Mouse (Mus musculus): ENCODE data around the gene Mfsd4b1. TPM values are rescaled to one million over a fixed set of nuclear protein-coding genes. Genes with fewer than 3 reads are reported as not detected.

Gene Mfsd4b1
- polyA plus RNA-seq (2015; fragmentation: Nextera tagmentation; extraction: Ambion mirVana), result 0.54 and 0.56 TPM in 2 replicates

DNA sequence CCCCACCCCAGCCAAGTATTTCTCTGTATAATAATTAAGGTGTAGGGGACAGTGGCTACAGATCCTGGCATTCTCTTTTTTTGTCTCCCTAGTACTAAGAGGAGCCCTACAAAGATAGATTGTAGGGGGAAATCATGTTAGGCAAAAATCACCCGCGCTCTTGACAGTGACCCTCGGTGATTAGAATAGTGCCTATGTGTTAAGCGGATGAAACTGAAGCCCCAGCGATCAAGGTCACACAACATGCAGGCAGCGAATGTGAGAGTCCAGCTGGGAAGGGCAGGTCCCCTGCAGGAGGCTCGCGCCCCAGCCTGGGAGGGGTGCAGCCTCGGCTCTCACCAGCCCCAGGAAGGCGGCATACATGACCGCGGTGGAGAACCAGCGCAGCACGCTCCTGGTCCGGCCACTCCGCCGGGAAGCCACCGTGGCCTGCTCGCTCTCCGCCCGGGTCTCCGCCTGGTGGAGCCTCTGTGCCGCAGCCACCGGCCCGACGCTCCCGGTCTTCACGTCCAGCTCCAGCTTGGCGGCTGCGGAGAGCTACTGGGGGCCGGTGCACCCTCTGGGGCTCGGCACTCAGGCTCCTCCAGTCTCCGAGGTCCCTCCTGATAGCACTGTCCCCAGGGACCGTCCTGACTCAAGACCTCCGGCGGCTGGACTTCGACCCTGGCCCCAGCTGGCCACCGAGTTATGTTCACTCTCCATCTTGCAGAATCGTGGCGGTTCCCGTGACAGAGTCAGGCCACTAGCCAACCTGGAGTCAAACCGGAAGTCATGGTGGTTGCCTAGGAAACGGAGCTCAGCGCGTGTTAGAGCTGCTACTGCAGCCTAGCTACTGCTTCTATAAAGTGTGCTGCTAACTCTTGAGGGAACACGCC lies at the start of gene Mfsd4b1:
Gene Mfsd4b1 (minus strand): TSS at position 715 of the 875 bp plus-strand sequence.
- H3K4me2 ChIP-seq, result peak within 1 kb of the TSS; percentile 68
- 2% methylated on average over 46 of the region's 46 CpGs for WGBS (ENCODE audit: insufficient replicate concordance)
- no peaks in the 10 kb centered on the region for H3K9me3 ChIP-seq (replicated peaks)
- DNase-seq (peak; percentile 35), ATAC-seq (ENCODE audit: low read depth) (peak; percentile 81)
- peaks cover 9% of the 10 kb centered on the region for H3K4me1 ChIP-seq (replicated peaks)
- peak within 1 kb of the TSS; percentile 55 for H3K4me3 ChIP-seq (replicated peaks)
- no peaks in the 10 kb centered on the region for H3K36me3 ChIP-seq
- H3K27me3 ChIP-seq, result peaks cover 42% of the 10 kb centered on the region
- H3K27ac ChIP-seq, result no peak within 1 kb of the TSS
- peak within 1 kb of the TSS; percentile 39 for H3K9ac ChIP-seq

- Histone ChIP-seq H3K36me3 (peaks cover 61% of the 10 kb centered on the region), H3K27ac (peak overlapping the region; percentile 19; the same call in 1 of the 2 replicates), H3K4me3 (replicated peaks) (no peak overlapping the region), H3K27me3 (no peaks in the 10 kb centered on the region), H3K9ac (no peak overlapping the region), H3K4me1 (replicated peaks) (peaks cover 33% of the 10 kb centered on the region), H3K4me2 (no peak overlapping the region), H3K9me3 (replicated peaks) (no peaks in the 10 kb centered on the region)
- WGBS (ENCODE audit: insufficient replicate concordance), result 53% methylated on average over 6 of the region's 6 CpGs
- DNase-seq (no peak), ATAC-seq (ENCODE audit: low read depth) (no peak)
Observed at GRCm38 (mm10) chr10:40073608-40074007, 48.5 kb upstream of the Mfsd4b1 start.

DNA sequence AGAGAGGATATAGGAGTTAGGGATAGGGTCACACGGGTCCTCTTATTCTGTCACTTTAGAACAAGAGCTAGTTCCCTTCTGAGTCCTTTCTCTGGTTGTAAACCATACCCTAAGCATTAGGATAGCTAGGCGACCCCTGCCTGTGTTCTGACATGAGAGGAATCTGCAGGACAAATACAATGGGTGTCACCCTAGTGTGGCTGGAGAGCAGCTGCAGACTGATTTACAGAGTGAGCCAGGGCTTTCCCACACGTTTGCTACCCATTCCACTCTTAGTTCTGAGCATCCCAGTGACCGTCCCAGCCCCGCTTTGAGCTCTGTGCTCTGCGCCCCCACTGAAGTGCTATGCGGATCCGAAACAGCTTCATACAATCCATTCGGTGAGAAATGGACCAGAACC lies 45.6 kb upstream of the Mfsd4b1 start:
- WGBS (ENCODE audit: insufficient replicate concordance), result 76% methylated on average over 9 of the region's 9 CpGs
- no peak for DNase-seq

DNA sequence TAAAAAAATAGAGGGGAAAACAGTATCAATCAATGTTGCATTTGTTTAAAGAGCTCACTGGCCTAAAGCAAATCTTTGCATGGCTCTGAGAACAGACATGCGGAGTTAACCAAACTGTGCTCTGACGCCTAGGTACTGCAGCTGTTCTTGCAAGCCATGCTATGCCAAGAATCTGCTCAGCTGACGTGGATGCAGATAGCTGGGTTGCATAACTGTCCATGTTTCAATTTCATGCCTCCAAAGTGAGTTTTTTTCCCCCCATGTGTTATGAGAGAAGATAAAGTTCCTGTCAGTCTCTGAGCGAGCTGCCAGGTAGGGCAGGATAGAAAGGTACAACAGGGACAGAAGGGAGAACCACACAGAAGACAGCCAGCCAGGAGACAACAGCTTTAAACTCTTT lies 44.2 kb upstream of the Mfsd4b1 start:
- Histone ChIP-seq H3K4me3 (replicated peaks) (no peak overlapping the region), H3K9ac (no peak overlapping the region), H3K27ac (0 out of 2 replicates have a peak overlapping the region, but pooled peaks have one; percentile 12), H3K4me2 (no peak overlapping the region), H3K9me3 (replicated peaks) (no peaks in the 10 kb centered on the region), H3K36me3 (peaks cover 51% of the 10 kb centered on the region), H3K27me3 (no peaks in the 10 kb centered on the region), H3K4me1 (replicated peaks) (peaks cover 34% of the 10 kb centered on the region)
- DNase-seq (no peak), ATAC-seq (ENCODE audit: low read depth) (no peak)
- WGBS (ENCODE audit: insufficient replicate concordance), result 61% methylated on average over 4 of the region's 4 CpGs

More for the DNA sequence above, 45.6 kb upstream of the Mfsd4b1 start:
- H3K4me3 ChIP-seq (replicated peaks), result no peak overlapping the region
- no peaks in the 10 kb centered on the region for H3K9me3 ChIP-seq (replicated peaks)
- H3K9ac ChIP-seq, result no peak overlapping the region
- H3K4me2 ChIP-seq, result no peak overlapping the region
- no peak for ATAC-seq (ENCODE audit: low read depth)
- no peak overlapping the region for H3K27ac ChIP-seq
- peaks cover 50% of the 10 kb centered on the region for H3K36me3 ChIP-seq
- peaks cover 34% of the 10 kb centered on the region for H3K4me1 ChIP-seq (replicated peaks)
- no peaks in the 10 kb centered on the region for H3K27me3 ChIP-seq

GRCm38 (mm10) chr10:40068595-40068994 lies 43.5 kb upstream of the Mfsd4b1 start:
- DNase-seq (no peak), ATAC-seq (ENCODE audit: low read depth) (no peak)
- H3K27ac ChIP-seq, result no peak overlapping the region
- H3K4me1 ChIP-seq (replicated peaks), result peaks cover 30% of the 10 kb centered on the region
- no peaks in the 10 kb centered on the region for H3K27me3 ChIP-seq
- no peaks in the 10 kb centered on the region for H3K9me3 ChIP-seq (replicated peaks)
- H3K36me3 ChIP-seq, result peaks cover 45% of the 10 kb centered on the region
- no peak overlapping the region for H3K4me3 ChIP-seq (replicated peaks)
- WGBS (ENCODE audit: insufficient replicate concordance), result 82% methylated on average over 10 of the region's 10 CpGs
- no peak overlapping the region for H3K9ac ChIP-seq
- H3K4me2 ChIP-seq, result no peak overlapping the region

DNA sequence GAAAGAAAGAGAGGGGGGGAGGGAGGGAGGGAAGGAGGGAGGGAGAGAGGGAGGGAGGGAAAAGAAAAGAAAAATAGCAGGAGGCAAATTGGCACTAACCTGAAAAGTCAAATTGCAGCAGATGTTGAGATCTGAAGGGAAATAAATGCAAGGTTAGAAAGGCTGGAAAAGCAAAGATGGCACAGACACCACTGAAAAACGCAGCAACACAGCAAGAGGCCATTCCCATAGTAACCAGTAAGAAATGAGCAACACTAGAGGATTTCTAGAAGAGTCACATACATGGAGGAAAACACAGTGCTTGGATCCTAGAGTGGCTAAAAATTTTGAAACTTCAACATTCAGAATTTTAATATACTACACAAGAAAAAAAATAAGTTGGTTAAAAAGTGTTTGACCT lies 42.5 kb upstream of the Mfsd4b1 start:
- peaks cover 30% of the 10 kb centered on the region for H3K4me1 ChIP-seq (replicated peaks)
- no peak overlapping the region for H3K4me3 ChIP-seq (replicated peaks)
- no peak overlapping the region for H3K4me2 ChIP-seq
- no peak overlapping the region for H3K27ac ChIP-seq
- ATAC-seq (ENCODE audit: low read depth) (no peak), DNase-seq (no peak)
- no peaks in the 10 kb centered on the region for H3K27me3 ChIP-seq
- H3K9me3 ChIP-seq (replicated peaks), result no peaks in the 10 kb centered on the region
- no peak overlapping the region for H3K9ac ChIP-seq
- WGBS (ENCODE audit: insufficient replicate concordance), result 64% methylated on average over 1 of the region's 1 CpGs
- H3K36me3 ChIP-seq, result peaks cover 45% of the 10 kb centered on the region

DNA sequence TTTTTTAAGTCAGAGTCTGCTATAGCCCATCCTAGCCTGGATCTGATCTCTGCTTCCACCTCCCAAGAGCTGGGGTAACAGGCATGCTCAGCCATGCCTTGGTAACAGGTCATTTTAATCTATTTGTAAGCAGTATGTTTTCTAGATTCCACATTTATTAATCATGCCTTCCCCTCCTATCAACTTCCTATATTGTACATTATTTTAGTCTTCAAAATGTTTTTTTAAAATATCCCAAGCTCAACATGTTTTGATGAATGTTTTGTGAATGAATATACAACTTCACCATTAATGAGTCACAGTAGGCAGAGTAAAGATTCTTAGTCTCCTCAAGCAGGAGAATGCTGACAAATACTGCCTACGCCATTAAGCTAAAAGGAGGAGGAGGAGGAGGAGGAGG lies 42.0 kb upstream of the Mfsd4b1 start:
- Histone ChIP-seq H3K4me2 (no peak overlapping the region), H3K27me3 (no peaks in the 10 kb centered on the region), H3K4me3 (replicated peaks) (no peak overlapping the region), H3K9ac (no peak overlapping the region), H3K36me3 (peaks cover 45% of the 10 kb centered on the region), H3K27ac (peak overlapping the region; percentile 24; the same call in 1 of the 2 replicates), H3K9me3 (replicated peaks) (no peaks in the 10 kb centered on the region), H3K4me1 (replicated peaks) (peaks cover 31% of the 10 kb centered on the region)
- 71% methylated on average over 1 of the region's 1 CpGs for WGBS (ENCODE audit: insufficient replicate concordance)
- no peak for DNase-seq
- no peak for ATAC-seq (ENCODE audit: low read depth)

DNA sequence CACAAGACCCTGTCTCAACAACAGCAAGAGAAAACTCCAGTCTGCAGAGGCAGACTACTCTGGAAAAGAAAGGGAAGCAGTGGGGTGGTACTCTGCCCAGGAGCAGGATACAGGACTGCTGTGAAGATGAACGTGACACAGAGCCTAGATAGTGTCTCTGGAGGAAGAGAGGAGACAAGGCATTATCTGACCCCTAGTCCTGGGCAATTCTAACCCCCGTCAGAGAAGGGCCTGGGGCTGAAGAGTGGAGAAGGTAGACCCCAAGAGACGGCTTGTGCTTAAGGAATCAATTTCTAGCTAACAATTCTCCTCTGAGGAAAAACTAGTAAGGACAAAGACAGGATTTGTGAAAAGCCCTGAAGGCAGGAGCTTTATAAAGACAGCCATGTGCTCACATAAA lies 40.3 kb upstream of the Mfsd4b1 start:
- Histone ChIP-seq H3K9me3 (replicated peaks) (no peaks in the 10 kb centered on the region), H3K4me2 (no peak overlapping the region), H3K4me1 (replicated peaks) (peaks cover 18% of the 10 kb centered on the region), H3K9ac (no peak overlapping the region), H3K36me3 (peaks cover 47% of the 10 kb centered on the region), H3K27me3 (no peaks in the 10 kb centered on the region), H3K27ac (no peak overlapping the region), H3K4me3 (replicated peaks) (no peak overlapping the region)
- 64% methylated on average over 3 of the region's 3 CpGs for WGBS (ENCODE audit: insufficient replicate concordance)
- ATAC-seq (ENCODE audit: low read depth) (no peak), DNase-seq (no peak)

- H3K4me1 ChIP-seq (replicated peaks), result peaks cover 12% of the 10 kb centered on the region
- 66% methylated on average over 5 of the region's 5 CpGs for WGBS (ENCODE audit: insufficient replicate concordance)
- H3K9me3 ChIP-seq (replicated peaks), result no peaks in the 10 kb centered on the region
- no peak overlapping the region for H3K4me3 ChIP-seq (replicated peaks)
- 0 out of 2 replicates have a peak overlapping the region, but pooled peaks have one; percentile 17 for H3K4me2 ChIP-seq
- no peak for ATAC-seq (ENCODE audit: low read depth)
- peaks cover 40% of the 10 kb centered on the region for H3K36me3 ChIP-seq
- DNase-seq, result no peak
- H3K9ac ChIP-seq, result no peak overlapping the region
- peak overlapping the region; percentile 77 for H3K27ac ChIP-seq
- H3K27me3 ChIP-seq, result no peaks in the 10 kb centered on the region
Observed at GRCm38 (mm10) chr10:40063291-40063890, 38.3 kb upstream of the Mfsd4b1 start.

- DNase-seq (no peak), ATAC-seq (ENCODE audit: low read depth) (no peak)
- Histone ChIP-seq H3K4me1 (replicated peaks) (peaks cover 10% of the 10 kb centered on the region), H3K36me3 (peaks cover 37% of the 10 kb centered on the region), H3K27me3 (no peaks in the 10 kb centered on the region), H3K9ac (no peak overlapping the region), H3K4me2 (0 out of 2 replicates have a peak overlapping the region, but pooled peaks have one; percentile 17), H3K4me3 (replicated peaks) (no peak overlapping the region), H3K27ac (peak overlapping the region; percentile 77), H3K9me3 (replicated peaks) (no peaks in the 10 kb centered on the region)
- WGBS (ENCODE audit: insufficient replicate concordance), result 81% methylated on average over 6 of the region's 6 CpGs
Observed at GRCm38 (mm10) chr10:40062812-40063211, 37.7 kb upstream of the Mfsd4b1 start.

DNA sequence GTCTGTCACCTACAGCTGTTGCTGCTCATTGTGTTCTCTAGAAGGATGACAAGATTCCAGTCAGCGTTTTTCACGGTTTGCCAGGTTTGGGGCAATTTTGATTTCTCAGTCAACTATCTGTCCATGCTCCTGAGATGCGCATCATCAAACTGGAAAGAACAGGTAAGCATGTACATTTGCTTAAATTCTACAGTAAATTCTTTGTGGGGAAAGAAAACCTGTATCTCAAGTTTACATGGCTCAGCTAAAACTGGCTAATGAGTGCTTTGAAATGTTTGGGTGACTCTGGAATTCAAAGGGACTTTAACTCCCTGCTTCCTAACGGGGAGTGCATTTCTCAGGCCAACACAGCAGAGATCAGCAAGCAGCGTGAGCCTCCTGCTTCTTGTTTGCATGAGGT lies 36.9 kb upstream of the Mfsd4b1 start:
- Histone ChIP-seq H3K27ac (0 out of 2 replicates have a peak overlapping the region, but pooled peaks have one; percentile 3), H3K9me3 (replicated peaks) (no peaks in the 10 kb centered on the region), H3K4me3 (replicated peaks) (no peak overlapping the region), H3K36me3 (peaks cover 44% of the 10 kb centered on the region), H3K4me1 (replicated peaks) (peaks cover 11% of the 10 kb centered on the region), H3K4me2 (no peak overlapping the region), H3K9ac (no peak overlapping the region), H3K27me3 (no peaks in the 10 kb centered on the region)
- ATAC-seq (ENCODE audit: low read depth) (no peak), DNase-seq (no peak)
- 90% methylated on average over 5 of the region's 5 CpGs for WGBS (ENCODE audit: insufficient replicate concordance)

Data from liver, embryonic 13.5 days (tissue).